Mouse (Mus musculus) olfactory bulb, adult 2 months (tissue): ENCODE results near the gene Spdye4a.

Experiments
- CTCF ChIP-seq: fragments of 200-500 bp; IDR thresholded peaks from 2 replicates; pipeline ENCODE4 v1.5.1; 2012; ENCODE audit warnings: low read depth, mild to moderate bottlenecking, low read length, moderate library complexity; ENCODE audit not compliant: insufficient read depth
- POLR2A ChIP-seq: fragments of 200-500 bp; IDR thresholded peaks from 2 replicates; pipeline ENCODE4 v1.6.1; 2012; ENCODE audit warnings: mild to moderate bottlenecking, low read depth, low read length, moderate library complexity; ENCODE audit not compliant: insufficient read depth

DNA sequence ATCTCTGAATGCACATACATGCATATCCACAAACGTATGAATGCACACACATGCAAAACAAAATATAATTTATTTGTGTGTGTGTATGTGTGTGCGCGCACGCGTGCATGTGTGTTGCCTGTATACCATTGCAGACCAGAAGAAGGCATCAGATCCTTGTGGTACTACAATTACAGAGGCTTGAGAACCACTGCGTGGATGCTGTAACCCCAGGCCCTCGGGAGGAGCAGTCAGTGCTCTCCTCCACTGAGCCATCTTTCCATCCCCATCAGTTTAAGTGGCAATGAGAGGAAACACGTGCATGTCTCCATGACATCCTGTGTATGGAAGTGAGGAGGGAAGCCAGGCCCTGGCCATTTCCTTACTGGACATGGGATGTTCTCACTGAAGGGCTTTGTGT, 33.9 kb downstream of the Spdye4a start:
- TF ChIP-seq CTCF (no peak), POLR2A (no peak)
